Mouse (Mus musculus): ENCODE measurements around the gene Hist1h2ah. TPM values are rescaled to one million over a fixed set of nuclear protein-coding genes. Genes with fewer than 3 reads are reported as not detected.
"Not testable (repeated sequence)": the region's sequence is repeated elsewhere in the genome, so short reads cannot be mapped to it uniquely, and the experiment has no call there.

Gene Hist1h2ah
- polyA plus RNA-seq, 1 experiment from 2014 or later = 8.0 TPM

DNA sequence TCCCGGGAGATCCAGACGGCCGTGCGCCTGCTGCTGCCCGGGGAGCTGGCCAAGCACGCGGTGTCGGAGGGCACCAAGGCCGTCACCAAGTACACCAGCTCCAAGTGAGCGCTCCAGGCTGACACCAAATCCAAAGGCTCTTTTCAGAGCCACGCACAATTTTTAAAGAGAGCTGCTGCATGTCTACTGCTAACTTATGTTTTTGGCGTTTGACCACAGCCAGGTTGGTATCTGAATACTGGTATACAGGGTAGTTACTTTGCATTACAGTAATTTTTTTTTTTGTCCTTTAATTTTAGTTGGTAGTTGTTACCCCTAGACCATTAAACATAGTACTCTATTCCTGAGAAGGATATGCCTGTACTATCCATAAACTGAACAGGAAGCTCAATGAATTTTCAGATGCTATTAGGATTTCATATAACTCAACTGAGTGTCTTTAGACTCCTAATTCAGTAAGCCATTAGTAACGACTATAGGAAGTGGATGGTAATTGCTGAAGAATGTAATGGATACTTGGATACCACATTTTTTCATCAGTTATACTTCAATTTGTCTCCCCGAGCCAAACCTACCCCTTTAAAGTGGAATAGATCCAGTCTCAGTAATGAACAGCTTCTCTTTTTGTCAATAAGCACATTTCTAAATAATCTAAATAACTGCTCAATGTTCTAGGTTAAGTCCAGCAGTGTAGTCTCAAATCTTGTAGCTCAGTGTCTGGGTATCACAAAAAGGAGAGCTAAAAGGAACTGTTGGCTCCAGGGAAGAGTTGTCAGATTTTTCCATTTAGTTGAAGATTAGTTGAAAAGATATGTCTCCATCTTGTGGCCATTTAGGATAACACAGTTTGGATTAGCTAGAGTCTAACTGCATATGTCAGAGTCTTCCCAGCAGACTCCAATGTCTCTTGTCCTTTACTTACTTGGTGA is 8.4 kb upstream of the Hist1h2ah start:
- H3K4me1 ChIP-seq = peaks cover 15% of the 10 kb centered on the region
- no peaks in the 10 kb centered on the region for H3K36me3 ChIP-seq (replicated peaks)
- no peaks in the 10 kb centered on the region for H3K9me3 ChIP-seq
- peak; percentile 46 for DNase-seq (ENCODE audit: low spot score)
- WGBS = under 1% methylated on average over 14 of the region's 14 CpGs
- no peaks in the 10 kb centered on the region for H3K27me3 ChIP-seq (replicated peaks; ENCODE audit: low read depth, poor library complexity, severe bottlenecking)
- H3K27ac ChIP-seq (replicated peaks) = peak overlapping the region; percentile 80
- peak overlapping the region; percentile 57 for H3K4me3 ChIP-seq

- Histone ChIP-seq H3K4me3 (peak within 1 kb of the TSS; percentile 63), H3K27ac (replicated peaks) (peak within 1 kb of the TSS; percentile 94), H3K4me1 (peaks cover 15% of the 10 kb centered on the region)
- not testable (repeated sequence) for H3K36me3 ChIP-seq (replicated peaks); H3K27me3 ChIP-seq (replicated peaks; ENCODE audit: low read depth, poor library complexity, severe bottlenecking); H3K9me3 ChIP-seq
- DNase-seq (ENCODE audit: low spot score) = peak; percentile 87
- WGBS = under 1% methylated on average over 57 of the region's 80 CpGs
These were observed 7.5 kb upstream of the Hist1h2ah start, which contains the start of the genes Hist1h2ag and Hist1h2bj for GRCm38 (mm10) chr13:22042568-22043502. TSS of gene Hist1h2ag (minus strand) at chr13:22042944. TSS of gene Hist1h2bj (plus strand) at chr13:22043214.

DNA sequence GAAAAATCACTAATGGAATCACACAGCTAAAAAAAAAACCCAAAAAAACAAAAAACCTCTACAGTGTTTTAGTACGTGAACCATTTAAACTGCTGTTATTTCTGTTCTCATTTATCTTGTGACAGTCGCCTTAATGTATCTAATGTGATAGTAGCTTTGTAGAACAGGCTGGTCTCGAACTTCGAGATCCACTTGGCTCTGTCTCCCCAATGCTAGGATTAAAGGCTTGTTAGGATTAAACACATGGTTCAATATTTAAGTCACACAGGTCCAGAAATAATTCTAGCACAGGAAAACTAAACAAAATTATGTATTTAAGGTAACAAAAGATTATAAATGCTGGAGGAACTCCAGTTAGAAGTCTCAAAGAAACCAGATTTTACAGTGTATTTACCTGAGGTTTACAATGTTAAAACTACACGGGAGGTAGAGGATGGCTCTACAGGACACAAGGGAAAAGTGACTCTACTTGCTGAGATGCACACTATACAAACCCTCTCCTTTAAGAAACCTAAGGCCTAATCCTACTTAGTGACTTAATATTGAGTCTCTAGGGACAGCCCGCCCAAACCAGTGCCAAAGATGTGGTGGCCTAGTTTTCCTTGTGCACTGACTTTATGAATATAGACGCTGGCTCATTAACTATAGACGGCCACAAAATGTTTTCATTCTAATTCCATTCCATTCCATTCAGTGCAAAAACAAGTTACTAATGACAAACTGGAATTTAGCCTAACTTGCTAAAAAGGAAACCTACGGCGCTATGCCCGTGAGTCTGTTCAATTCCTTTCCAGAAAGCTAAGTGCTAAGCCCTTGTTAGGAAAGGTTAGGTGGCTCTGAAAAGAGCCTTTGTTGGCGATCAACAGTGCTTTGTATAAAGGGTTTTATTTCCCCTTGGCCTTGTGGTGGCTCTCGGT is 6.5 kb upstream of the Hist1h2ah start:
- peak; percentile 43 for DNase-seq (ENCODE audit: low spot score)
- Histone ChIP-seq H3K4me3 (peak overlapping the region; percentile 63), H3K36me3 (replicated peaks) (no peaks in the 10 kb centered on the region), H3K27me3 (replicated peaks; ENCODE audit: low read depth, poor library complexity, severe bottlenecking) (no peaks in the 10 kb centered on the region), H3K9me3 (no peaks in the 10 kb centered on the region), H3K4me1 (peaks cover 15% of the 10 kb centered on the region), H3K27ac (replicated peaks) (peak overlapping the region; percentile 94)
- WGBS = 3% methylated on average over 13 of the region's 13 CpGs

GRCm38 (mm10) chr13:22041142-22041536 is 5.8 kb upstream of the Hist1h2ah start, which contains the start of gene Hist1h4i:
TSS of gene Hist1h4i (minus strand) at chr13:22041362.
- under 1% methylated on average over 27 of the region's 27 CpGs for WGBS
- H3K27me3 ChIP-seq (replicated peaks; ENCODE audit: low read depth, poor library complexity, severe bottlenecking); H3K9me3 ChIP-seq; H3K36me3 ChIP-seq (replicated peaks): not testable (repeated sequence)
- peak; percentile 94 for DNase-seq (ENCODE audit: low spot score)
- Histone ChIP-seq H3K4me3 (peak within 1 kb of the TSS; percentile 63), H3K27ac (replicated peaks) (peak within 1 kb of the TSS; percentile 94), H3K4me1 (peaks cover 22% of the 10 kb centered on the region)

- no peaks in the 10 kb centered on the region for H3K9me3 ChIP-seq
- peaks cover 22% of the 10 kb centered on the region for H3K4me1 ChIP-seq
- no peaks in the 10 kb centered on the region for H3K36me3 ChIP-seq (replicated peaks)
- peak overlapping the region; percentile 94 for H3K27ac ChIP-seq (replicated peaks)
- no peaks in the 10 kb centered on the region for H3K27me3 ChIP-seq (replicated peaks; ENCODE audit: low read depth, poor library complexity, severe bottlenecking)
- peak overlapping the region; percentile 63 for H3K4me3 ChIP-seq
- DNase-seq (ENCODE audit: low spot score) = peak; percentile 62
- under 1% methylated on average over 24 of the region's 24 CpGs for WGBS
These were observed 5.2 kb upstream of the Hist1h2ah start for GRCm38 (mm10) chr13:22040464-22041141.

DNA sequence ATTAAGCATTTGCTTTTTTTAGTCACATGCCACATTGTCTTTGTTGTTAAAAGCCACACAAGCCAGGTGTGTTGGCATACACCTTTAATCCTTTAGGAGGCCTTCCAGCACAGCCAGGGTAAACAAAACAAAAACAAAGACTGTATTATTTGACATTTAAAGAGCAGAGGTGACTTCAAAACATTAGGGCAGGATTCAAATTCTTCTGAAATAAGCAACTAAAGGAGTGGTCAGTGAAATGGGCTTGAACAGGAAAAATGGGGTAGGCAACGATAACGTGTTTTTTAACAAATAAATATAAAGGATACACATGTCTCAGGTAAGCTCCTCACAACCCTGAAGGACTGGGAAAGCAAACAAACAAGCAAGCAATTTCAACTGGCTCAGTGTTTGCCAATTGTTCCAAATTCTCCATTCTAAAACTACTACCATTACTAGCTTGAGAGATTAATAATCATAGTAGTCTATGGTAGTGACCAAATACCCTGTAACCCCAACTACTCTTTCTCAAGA is 4.6 kb upstream of the Hist1h2ah start:
- H3K4me3 ChIP-seq = peak overlapping the region; percentile 63
- DNase-seq (ENCODE audit: low spot score) = no peak
- no peaks in the 10 kb centered on the region for H3K9me3 ChIP-seq
- WGBS = 8% methylated on average over 2 of the region's 2 CpGs
- H3K27ac ChIP-seq (replicated peaks) = peak overlapping the region; percentile 94
- H3K4me1 ChIP-seq = peaks cover 22% of the 10 kb centered on the region
- no peaks in the 10 kb centered on the region for H3K36me3 ChIP-seq (replicated peaks)
- H3K27me3 ChIP-seq (replicated peaks; ENCODE audit: low read depth, poor library complexity, severe bottlenecking) = no peaks in the 10 kb centered on the region

DNA sequence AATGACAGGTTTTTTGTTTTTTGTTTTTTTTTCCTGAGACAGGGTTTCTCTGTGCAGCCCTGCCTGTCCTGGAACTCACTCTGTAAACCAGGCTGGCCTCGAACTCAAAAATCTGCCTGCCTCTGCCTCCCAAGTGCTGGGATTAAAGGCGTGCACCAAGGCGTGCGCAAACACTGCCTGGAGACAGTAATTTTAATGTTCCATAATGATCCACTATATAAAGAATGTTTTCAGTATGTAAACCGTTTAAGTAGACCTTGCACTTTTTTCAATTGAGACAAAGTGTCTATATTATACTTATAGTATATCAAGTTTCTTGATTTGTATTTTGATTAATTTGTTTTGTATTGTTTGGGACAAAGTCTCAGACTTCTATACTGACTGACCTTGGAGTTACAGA is 4.0 kb upstream of the Hist1h2ah start:
- Histone ChIP-seq H3K27ac (replicated peaks) (peak overlapping the region; percentile 94), H3K4me3 (peak overlapping the region; percentile 63), H3K36me3 (replicated peaks) (no peaks in the 10 kb centered on the region), H3K27me3 (replicated peaks; ENCODE audit: low read depth, poor library complexity, severe bottlenecking) (no peaks in the 10 kb centered on the region), H3K4me1 (peaks cover 20% of the 10 kb centered on the region), H3K9me3 (no peaks in the 10 kb centered on the region)
- WGBS = 70% methylated on average over 5 of the region's 5 CpGs
- no peak for DNase-seq (ENCODE audit: low spot score)

GRCm38 (mm10) chr13:22037415-22037814 is 2.0 kb upstream of the Hist1h2ah start:
- Histone ChIP-seq H3K4me3 (peak overlapping the region; percentile 61; the same call in 1 of the 2 replicates), H3K36me3 (replicated peaks) (no peaks in the 10 kb centered on the region), H3K27me3 (replicated peaks; ENCODE audit: low read depth, poor library complexity, severe bottlenecking) (no peaks in the 10 kb centered on the region), H3K9me3 (no peaks in the 10 kb centered on the region), H3K4me1 (peaks cover 31% of the 10 kb centered on the region), H3K27ac (replicated peaks) (peak overlapping the region; percentile 91)
- no peak for DNase-seq (ENCODE audit: low spot score)
- WGBS = 69% methylated on average over 2 of the region's 2 CpGs

GRCm38 (mm10) chr13:22036986-22037385 is 1.6 kb upstream of the Hist1h2ah start:
- 71% methylated on average over 3 of the region's 3 CpGs for WGBS
- no peaks in the 10 kb centered on the region for H3K27me3 ChIP-seq (replicated peaks; ENCODE audit: low read depth, poor library complexity, severe bottlenecking)
- peaks cover 28% of the 10 kb centered on the region for H3K4me1 ChIP-seq
- H3K9me3 ChIP-seq = no peaks in the 10 kb centered on the region
- no peak for DNase-seq (ENCODE audit: low spot score)
- no peaks in the 10 kb centered on the region for H3K36me3 ChIP-seq (replicated peaks)
- peak overlapping the region; percentile 91 for H3K27ac ChIP-seq (replicated peaks)
- H3K4me3 ChIP-seq = peak overlapping the region; percentile 61

DNA sequence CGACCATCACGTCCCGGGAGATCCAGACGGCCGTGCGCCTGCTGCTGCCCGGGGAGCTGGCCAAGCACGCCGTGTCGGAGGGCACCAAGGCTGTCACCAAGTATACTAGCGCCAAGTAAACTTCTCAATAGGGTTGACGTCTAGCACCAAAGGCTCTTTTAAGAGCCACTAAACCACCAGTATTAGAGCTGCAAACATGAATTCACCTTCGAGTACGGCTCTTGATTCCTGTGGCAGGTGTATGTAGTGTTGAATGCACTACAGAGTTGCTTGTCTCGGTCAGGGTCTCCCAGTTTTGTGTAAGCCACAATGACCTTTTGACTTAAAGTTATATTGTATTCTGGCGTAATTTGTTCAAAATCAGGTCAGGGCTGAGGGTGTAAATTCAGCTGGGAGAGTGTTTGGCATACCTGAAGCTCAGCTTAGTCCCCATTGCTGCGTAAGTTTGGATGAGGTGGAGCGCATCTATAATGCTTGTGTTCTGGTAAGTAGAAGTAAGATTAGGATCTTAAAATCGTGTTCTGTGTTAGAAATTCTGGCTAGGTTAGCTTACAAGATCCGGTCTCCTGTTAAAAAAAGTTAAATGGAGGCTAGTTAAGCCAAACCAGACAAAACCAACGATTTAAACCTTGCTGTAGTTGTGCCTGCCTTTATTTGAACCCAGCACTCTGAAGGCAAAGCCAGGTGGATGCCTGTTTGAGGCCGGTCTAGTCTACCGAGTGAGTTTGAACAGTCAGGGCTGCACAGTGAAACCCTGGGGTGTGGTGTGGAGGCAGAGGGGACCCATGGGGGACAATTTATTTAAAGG is 985 bp upstream of the Hist1h2ah start:
- 2% methylated on average over 22 of the region's 23 CpGs for WGBS
- DNase-seq (ENCODE audit: low spot score) = peak; percentile 63
- H3K9me3 ChIP-seq = no peaks in the 10 kb centered on the region
- peaks cover 26% of the 10 kb centered on the region for H3K4me1 ChIP-seq
- H3K36me3 ChIP-seq (replicated peaks) = no peaks in the 10 kb centered on the region
- H3K4me3 ChIP-seq = peak overlapping the region; percentile 61
- peak overlapping the region; percentile 91 for H3K27ac ChIP-seq (replicated peaks)
- no peaks in the 10 kb centered on the region for H3K27me3 ChIP-seq (replicated peaks; ENCODE audit: low read depth, poor library complexity, severe bottlenecking)

Measured in embryonic facial prominence, embryonic 10.5 days (tissue).